Mouse (Mus musculus): ENCODE results near the gene Gcnt1.

DNA sequence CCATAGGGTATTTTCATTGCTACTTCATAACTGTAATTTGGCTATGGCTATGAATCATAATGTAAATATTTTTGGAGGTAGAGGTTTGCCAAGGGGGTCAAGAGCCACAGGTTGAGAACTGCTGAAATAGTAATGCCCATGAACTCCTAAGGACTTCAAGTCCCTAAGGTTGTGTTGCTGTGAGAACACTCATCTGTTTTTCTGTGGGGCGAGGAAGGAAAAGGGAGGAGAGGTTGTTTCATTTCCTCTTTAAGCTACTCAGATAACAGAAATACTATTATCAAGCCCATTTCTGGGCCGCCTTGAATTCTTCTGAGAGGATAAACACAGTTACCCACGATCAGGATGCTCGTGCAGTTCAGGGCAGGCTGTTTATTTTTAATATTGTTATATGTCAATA lies 24.2 kb upstream of the Gcnt1 start:
- TF ChIP-seq CTCF (IDR thresholded peaks at IDR 0.05) (no peak), EP300 (IDR thresholded peaks at IDR 0.05) (peak; percentile 56; the same call in 1 of the 2 replicates)
